Mouse (Mus musculus) stomach, postnatal 0 days (tissue): ENCODE data around the gene Cdc42ep5. TPM values are rescaled to one million over a fixed set of nuclear protein-coding genes. Genes with fewer than 3 reads are reported as not detected.

Experiments
- ATAC-seq: fragments of 200-750 bp; cut with Nextera tagmentation; 2 replicates; pipeline ENCODE4 v1.8.0; 2017; ENCODE audit not compliant: low FRiP score, low TSS enrichment
- DNase-seq: peaks from one replicate; pipeline ENCODE4 v3.0.0-alpha.2; 2016; ENCODE audit warnings: low spot score
- H3K27ac ChIP-seq: fragments of 300-500 bp; sonication (generic); replicated peaks from 2 replicates; pipeline ENCODE4 v1.5.1; 2014; ENCODE audit warnings: mild to moderate bottlenecking, control low read depth
- H3K27me3 ChIP-seq: fragments of 300-500 bp; sonication (generic); 2 replicates; pipeline ENCODE4 v1.6.1; 2014; ENCODE audit warnings: low read length; ENCODE audit not compliant: control insufficient read depth, insufficient read depth
- H3K36me3 ChIP-seq: fragments of 300-500 bp; sonication (generic); 2 replicates; pipeline ENCODE4 v1.6.1; 2014; ENCODE audit warnings: low read length, mixed read lengths; ENCODE audit not compliant: control insufficient read depth, insufficient read depth
- H3K4me1 ChIP-seq: fragments of 300-500 bp; sonication (generic); replicated peaks from 2 replicates; pipeline ENCODE4 v1.6.1; 2014; ENCODE audit warnings: antibody characterized with exemption; ENCODE audit not compliant: control insufficient read depth, insufficient read depth
- H3K4me2 ChIP-seq: fragments of 300-500 bp; sonication (generic); replicated peaks from 2 replicates; pipeline ENCODE4 v1.6.1; 2014; ENCODE audit warnings: low read depth, mild to moderate bottlenecking, control low read depth, moderate library complexity
- H3K4me3 ChIP-seq: fragments of 300-500 bp; sonication (generic); 2 replicates; pipeline ENCODE4 v1.5.1; 2014; ENCODE audit warnings: low read depth, low read length, control low read depth
- H3K9ac ChIP-seq: fragments of 300-500 bp; sonication (generic); 2 replicates; pipeline ENCODE4 v1.6.1; 2014; ENCODE audit warnings: mild to moderate bottlenecking, low read length, control low read depth, mixed read lengths
- H3K9me3 ChIP-seq: fragments of 300-500 bp; sonication (generic); 2 replicates; pipeline ENCODE4 v1.6.1; 2016; ENCODE audit warnings: low read length; ENCODE audit not compliant: control insufficient read depth
- CTCF ChIP-seq: IDR thresholded peaks from 2 replicates; pipeline ENCODE4 v1.5.1; 2016; ENCODE audit warnings: antibody characterized with exemption, low read depth, mild to moderate bottlenecking, moderate library complexity
- EP300 ChIP-seq: optimal IDR thresholded peaks from 2 replicates; pipeline ENCODE3; 2016; ENCODE audit warnings: antibody characterized with exemption
- WGBS: fragments of 180-500 bp; shearing (Covaris S2); extraction: QIAGEN DNeasy Blood & Tissue Kit; methylation state at CpG from one replicate; pipeline ENCODE4 v1.1.7; 2014; 5-methylcytosine and 5-hydroxymethylcytosine counted together
- polyA plus RNA-seq: library from polyadenylated mRNA; unstranded; fragments of >200 nt; fragmentation: Nextera tagmentation; extraction: Ambion mirVana; gene quantifications from 2 replicates; pipeline ENCODE4 v1.2.1, GENCODE M21; 2015

The Cdc42ep5 gene
- polyA plus RNA-seq, 1 experiment from 2014 or later, result 121 TPM

- 64% methylated on average over 2 of the region's 2 CpGs for WGBS
- H3K9ac ChIP-seq, result peak overlapping the region; percentile 89
- no peaks in the 10 kb centered on the region for H3K27me3 ChIP-seq
- peaks cover 4% of the 10 kb centered on the region for H3K4me1 ChIP-seq
- H3K4me3 ChIP-seq, result peak overlapping the region; percentile 91; the same call in 1 of the 2 replicates
- H3K4me2 ChIP-seq, result peak overlapping the region; percentile 92
- DNase-seq (peak; percentile 9), ATAC-seq (no peak)
- TF ChIP-seq CTCF (no peak), EP300 (no peak)
- H3K9me3 ChIP-seq, result no peaks in the 10 kb centered on the region
- H3K36me3 ChIP-seq, result peaks cover 38% of the 10 kb centered on the region
- H3K27ac ChIP-seq, result no peak overlapping the region
These were observed 26.5 kb downstream of the Cdc42ep5 start for GRCm38 (mm10) chr7:4138181-4138580.

- DNase-seq, result no peak
- no peaks in the 10 kb centered on the region for H3K27me3 ChIP-seq
- peaks cover 33% of the 10 kb centered on the region for H3K36me3 ChIP-seq
- TF ChIP-seq CTCF (no peak), EP300 (no peak)
- H3K4me2 ChIP-seq, result peak overlapping the region; percentile 92
- ATAC-seq, result no peak
- peak overlapping the region; percentile 91 for H3K4me3 ChIP-seq
- H3K9ac ChIP-seq, result peak overlapping the region; percentile 89
- peak overlapping the region; percentile 97; the same call in 1 of the 2 replicates for H3K27ac ChIP-seq
- peaks cover 4% of the 10 kb centered on the region for H3K4me1 ChIP-seq
- H3K9me3 ChIP-seq, result no peaks in the 10 kb centered on the region
- 48% methylated on average over 3 of the region's 3 CpGs for WGBS
These were observed 26.9 kb downstream of the Cdc42ep5 start for GRCm38 (mm10) chr7:4137746-4138145.

- Histone ChIP-seq H3K9ac (peak within 1 kb of the TSS; percentile 89), H3K4me1 (peaks cover 4% of the 10 kb centered on the region), H3K9me3 (no peaks in the 10 kb centered on the region), H3K4me3 (peak within 1 kb of the TSS; percentile 91), H3K27me3 (no peaks in the 10 kb centered on the region), H3K4me2 (peak within 1 kb of the TSS; percentile 92), H3K27ac (peak within 1 kb of the TSS; percentile 97), H3K36me3 (peaks cover 26% of the 10 kb centered on the region)
- peak; percentile 98 for ATAC-seq
- TF ChIP-seq EP300 (no peak), CTCF (peak; percentile 22; the same call in 1 of the 2 replicates)
- peak; percentile 98 for DNase-seq
- WGBS, result under 1% methylated on average over 58 of the region's 78 CpGs
These were observed 27.7 kb downstream of the Cdc42ep5 start, which contains the start of gene Leng8 for GRCm38 (mm10) chr7:4136771-4137531. Leng8 (plus strand) TSS chr7:4137039.

- Histone ChIP-seq H3K27me3 (no peaks in the 10 kb centered on the region), H3K27ac (peak overlapping the region; percentile 72), H3K4me3 (peak overlapping the region; percentile 91), H3K9me3 (no peaks in the 10 kb centered on the region), H3K4me1 (peaks cover 4% of the 10 kb centered on the region), H3K4me2 (peak overlapping the region; percentile 92), H3K36me3 (peaks cover 21% of the 10 kb centered on the region), H3K9ac (peak overlapping the region; percentile 89)
- peak; percentile 31 for ATAC-seq
- no peak for TF ChIP-seq CTCF
- no peak for TF ChIP-seq EP300
- WGBS, result under 1% methylated on average over 16 of the region's 16 CpGs
- no peak for DNase-seq
These were observed 28.3 kb downstream of the Cdc42ep5 start for GRCm38 (mm10) chr7:4136404-4136770.

- H3K36me3 ChIP-seq, result peaks cover 8% of the 10 kb centered on the region
- peaks cover 4% of the 10 kb centered on the region for H3K4me1 ChIP-seq
- H3K4me3 ChIP-seq, result no peak overlapping the region
- TF ChIP-seq CTCF (no peak), EP300 (no peak)
- no peak overlapping the region for H3K9ac ChIP-seq
- no peaks in the 10 kb centered on the region for H3K27me3 ChIP-seq
- H3K9me3 ChIP-seq, result no peaks in the 10 kb centered on the region
- H3K27ac ChIP-seq, result no peak overlapping the region
- WGBS, result 53% methylated on average over 5 of the region's 5 CpGs
- peak; percentile 9 for DNase-seq
- no peak overlapping the region for H3K4me2 ChIP-seq
- ATAC-seq, result no peak
These were observed 29.7 kb downstream of the Cdc42ep5 start for GRCm38 (mm10) chr7:4134911-4135310.

GRCm38 (mm10) chr7:4132998-4133397, 31.7 kb downstream of the Cdc42ep5 start:
- no peak for ATAC-seq
- H3K4me1 ChIP-seq, result peaks cover 2% of the 10 kb centered on the region
- TF ChIP-seq CTCF (no peak), EP300 (no peak)
- H3K4me3 ChIP-seq, result no peak overlapping the region
- H3K27ac ChIP-seq, result no peak overlapping the region
- no peaks in the 10 kb centered on the region for H3K27me3 ChIP-seq
- no peak overlapping the region for H3K9ac ChIP-seq
- no peak for DNase-seq
- WGBS, result 72% methylated on average over 7 of the region's 7 CpGs
- no peaks in the 10 kb centered on the region for H3K9me3 ChIP-seq
- no peak overlapping the region for H3K4me2 ChIP-seq
- no peaks in the 10 kb centered on the region for H3K36me3 ChIP-seq
